Comparison of ENCODE assay signal across 23 mouse cellular contexts in the genomic region with DNA sequence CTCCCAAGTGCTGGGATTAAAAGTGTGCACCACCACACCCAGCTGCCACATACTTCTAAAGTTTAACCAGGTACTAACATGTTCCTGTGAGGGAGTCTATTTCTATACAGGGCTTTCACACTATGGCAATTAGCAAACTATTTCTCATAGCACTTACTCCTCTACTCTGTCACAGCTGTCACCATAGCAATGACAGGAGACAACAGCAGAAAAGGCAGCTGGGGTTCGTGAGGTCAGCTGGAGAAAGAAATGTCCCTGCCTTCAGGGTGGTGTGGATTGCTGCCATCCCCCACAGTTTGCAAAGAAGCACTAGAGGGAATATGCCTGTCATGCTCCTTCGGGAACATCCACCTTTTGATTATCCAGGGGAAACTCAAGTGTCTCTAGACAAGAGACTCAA. TPM values are rescaled to one million over a fixed set of nuclear protein-coding genes. Genes with fewer than 3 reads are reported as not detected.
DNase-seq lines count a peak whose midpoint lies in the region; ATAC-seq and TF ChIP-seq lines count a peak whose summit lies in the region.
"Had no signal": no experiment of that assay in that cellular context is flagged by ENCODE, and none has a peak within 500 bp of the region (broad histone marks: within the 10 kb centered on the region; RNA-seq: fewer than 3 reads in every experiment).

No protein-coding gene starts in this region.

- H3K4me1 ChIP-seq in heart, embryonic 15.5 days (replicated peaks): peaks cover 66% of the 10 kb centered on the region
- H3K4me1 ChIP-seq in lung, embryonic 16.5 days (replicated peaks; ENCODE audit: control insufficient read depth, insufficient read depth, low read length): peaks cover 64% of the 10 kb centered on the region
- peaks cover 9% of the 10 kb centered on the region for H3K4me1 ChIP-seq in hindbrain, embryonic 11.5 days (replicated peaks; ENCODE audit: control insufficient read depth, insufficient read depth, low read length)

- peak; percentile 58 for DNase-seq in cerebellum, adult 9-10 months
- DNase-seq in cerebellum, adult 11-12 months: no peak
- DNase-seq in heart, adult 9 months (ENCODE audit: low spot score in 2 of 2): no peak
- no peak for DNase-seq in lung, postnatal 4 days
- no peak for DNase-seq in hindbrain, embryonic 11.5 days (ENCODE audit: low spot score)
- DNase-seq: adrenal gland, postnatal 10 days; cerebellum, adult 9-11 months; gastrocnemius, postnatal 10 days; heart, adult 18-20 months; kidney, postnatal 25 days; layer of hippocampus, adult 9-11 months; liver, embryonic 13.5 days; lung, postnatal 14 days; thymus, adult 2 months; thymus, postnatal 4 days had no signal

- H3K4me2 ChIP-seq in heart, embryonic 15.5 days: no peak overlapping the region
- no peak overlapping the region for H3K4me2 ChIP-seq in lung, embryonic 16.5 days (ENCODE audit: low read depth, low read length)
- H3K4me2 ChIP-seq in myocyte (ENCODE audit: low read depth): no peak overlapping the region
- no peak overlapping the region for H3K4me2 ChIP-seq in hindbrain, embryonic 11.5 days (replicated peaks; ENCODE audit: low read depth, low read length)
- H3K4me2 ChIP-seq: hindbrain, embryonic 12.5 days; limb, embryonic 13.5 days; midbrain, embryonic 12.5 days had no signal

- ATAC-seq in heart, embryonic 15.5 days (replicated peaks; ENCODE audit: insufficient number of reproducible peaks, insufficient read depth, low FRiP score, low read depth): no peak
- no peak for ATAC-seq in lung, embryonic 16.5 days (ENCODE audit: low read depth)
- no peak for ATAC-seq in hindbrain, embryonic 11.5 days (ENCODE audit: low FRiP score)
- ATAC-seq: forebrain, embryonic 14.5 days; intestine, postnatal 0 days had no signal

- H3K9ac ChIP-seq in heart, embryonic 15.5 days: no peak overlapping the region
- no peak overlapping the region for H3K9ac ChIP-seq in lung, embryonic 16.5 days (ENCODE audit: low read length)
- H3K9ac ChIP-seq in hindbrain, embryonic 11.5 days (ENCODE audit: low read depth, low read length): no peak overlapping the region
- H3K9ac ChIP-seq: hindbrain, embryonic 12.5 days; limb, embryonic 13.5 days; liver, embryonic 13.5 days; midbrain, embryonic 12.5 days had no signal

- no peaks in the 10 kb centered on the region for H3K27me3 ChIP-seq in heart, embryonic 15.5 days
- no peaks in the 10 kb centered on the region for H3K27me3 ChIP-seq in lung, embryonic 16.5 days (ENCODE audit: control insufficient read depth, insufficient read depth, low read depth, low read length)
- H3K27me3 ChIP-seq in myocyte (ENCODE audit: control insufficient read depth, insufficient read depth, insufficient read length): no peaks in the 10 kb centered on the region
- H3K27me3 ChIP-seq in hindbrain, embryonic 11.5 days (ENCODE audit: control insufficient read depth, insufficient read depth, low read length): no peaks in the 10 kb centered on the region
- H3K27me3 ChIP-seq: limb, embryonic 13.5 days; liver, embryonic 13.5 days had no signal

- no peak for TF ChIP-seq POLR2A in myocyte (IDR thresholded peaks at IDR 0.05; ENCODE audit: insufficient read length, low read depth)

- H3ac ChIP-seq in myocyte (ENCODE audit: control insufficient read depth, insufficient read length): no peak overlapping the region

- H3K27ac ChIP-seq in heart, embryonic 15.5 days: peak overlapping the region; percentile 96; the same call in 1 of the 2 replicates
- H3K27ac ChIP-seq in lung, embryonic 16.5 days (ENCODE audit: low read length): peak overlapping the region; percentile 98
- no peak overlapping the region for H3K27ac ChIP-seq in hindbrain, embryonic 11.5 days (ENCODE audit: low read depth, low read length)
- H3K27ac ChIP-seq: hindbrain, embryonic 12.5 days; liver, embryonic 13.5 days; midbrain, embryonic 12.5 days had no signal

- no peaks in the 10 kb centered on the region for H3K9me3 ChIP-seq in heart, embryonic 15.5 days (replicated peaks)
- no peaks in the 10 kb centered on the region for H3K9me3 ChIP-seq in lung, embryonic 16.5 days (ENCODE audit: control insufficient read depth, low read length)
- no peaks in the 10 kb centered on the region for H3K9me3 ChIP-seq in hindbrain, embryonic 11.5 days (ENCODE audit: control insufficient read depth, low read length)
- H3K9me3 ChIP-seq: hindbrain, embryonic 12.5 days; limb, embryonic 13.5 days; liver, embryonic 13.5 days; midbrain, embryonic 12.5 days had no signal

- 62% methylated on average over 2 of the region's 2 CpGs for WGBS in heart, embryonic 15.5 days
- WGBS in lung, embryonic 16.5 days: 49% methylated on average over 2 of the region's 2 CpGs
- 51% methylated on average over 2 of the region's 2 CpGs for whole genome bisulfite sequencing in hindbrain, embryonic 11.5 days

- H3K36me3 ChIP-seq in heart, embryonic 15.5 days: no peaks in the 10 kb centered on the region
- no peaks in the 10 kb centered on the region for H3K36me3 ChIP-seq in lung, embryonic 16.5 days (ENCODE audit: control insufficient read depth, insufficient read depth, low read length)
- no peaks in the 10 kb centered on the region for H3K36me3 ChIP-seq in myocyte (ENCODE audit: control insufficient read depth, insufficient read depth)
- H3K36me3 ChIP-seq in hindbrain, embryonic 11.5 days (ENCODE audit: control insufficient read depth, insufficient read depth, low read length): no peaks in the 10 kb centered on the region
- H3K36me3 ChIP-seq: hindbrain, embryonic 12.5 days; limb, embryonic 13.5 days; liver, embryonic 13.5 days; midbrain, embryonic 12.5 days had no signal

- no peak overlapping the region for H3K4me3 ChIP-seq in heart, embryonic 15.5 days
- no peak overlapping the region for H3K4me3 ChIP-seq in lung, embryonic 16.5 days (ENCODE audit: low read length)
- H3K4me3 ChIP-seq in myocyte: no peak overlapping the region
- H3K4me3 ChIP-seq in hindbrain, embryonic 11.5 days (ENCODE audit: low read depth, low read length): no peak overlapping the region
- H3K4me3 ChIP-seq: hindbrain, embryonic 12.5 days; limb, embryonic 13.5 days; liver, embryonic 13.5 days; midbrain, embryonic 12.5 days had no signal

- H3K79me2 ChIP-seq in myocyte (ENCODE audit: control insufficient read depth, insufficient read depth): peaks cover 19% of the 10 kb centered on the region

TF ChIP-seq in myocyte, 11 proteins besides CTCF, POLR2A, EP300 and RAD21:
- TF ChIP-seq CEBPB (IDR thresholded peaks at IDR 0.05; ENCODE audit: insufficient read depth, poor library complexity, severe bottlenecking) (no peak), MYOD1 (IDR thresholded peaks at IDR 0.05; ENCODE audit: control insufficient read depth in 1 of 3, insufficient read length in 2 of 3, low read depth in 2 of 3) (peak in 2 of 3 experiments; percentile 29 to 52), SRF (IDR thresholded peaks at IDR 0.05; ENCODE audit: control insufficient read depth, insufficient read length, low read depth) (no peak), MYOG (IDR thresholded peaks at IDR 0.05; ENCODE audit: control insufficient read depth in 1 of 3, insufficient read depth in 1 of 3, insufficient read length in 2 of 3, low read depth in 2 of 3) (peak in 2 of 3 experiments; percentile 6 to 67)

RNA-seq across cellular contexts. Expression of a gene that starts 6.6 kb away (rescaled TPM):
- 22.9 and 25.9 TPM in 2 replicates for polyA plus RNA-seq in heart, embryonic 15.5 days (2015; fragmentation: Nextera tagmentation; extraction: Ambion mirVana)
- polyA plus RNA-seq in lung, embryonic 16.5 days (2015; fragmentation: Nextera tagmentation; extraction: Ambion mirVana): 32.4 and 39.8 TPM in 2 replicates
- polyA plus RNA-seq in myocyte (2012; fragmentation: generic; extraction: Trizol): 58.4 TPM
- polyA plus RNA-seq in hindbrain, embryonic 11.5 days (2014; fragmentation: Nextera tagmentation; extraction: Ambion mirVana): 12.0 and 12.4 TPM in 2 replicates

RNA-seq across cellular contexts. Expression of a gene that starts 49.8 kb away (rescaled TPM):
- 15.8 and 17.6 TPM in 2 replicates for polyA plus RNA-seq in heart, embryonic 15.5 days (2015; fragmentation: Nextera tagmentation; extraction: Ambion mirVana)
- polyA plus RNA-seq in lung, embryonic 16.5 days (2015; fragmentation: Nextera tagmentation; extraction: Ambion mirVana): 32.3 and 36.0 TPM in 2 replicates
- polyA plus RNA-seq in myocyte (2012; fragmentation: generic; extraction: Trizol): 37.9 TPM
- polyA plus RNA-seq in hindbrain, embryonic 11.5 days (2014; fragmentation: Nextera tagmentation; extraction: Ambion mirVana): 10.5 and 12.5 TPM in 2 replicates
